Mouse (Mus musculus): ENCODE results near the gene Rybp. TPM values are rescaled to one million over a fixed set of nuclear protein-coding genes. Genes with fewer than 3 reads are reported as not detected.

Rybp gene
- polyA plus RNA-seq, 1 experiment from 2014 or later, result 13.8 TPM

DNA sequence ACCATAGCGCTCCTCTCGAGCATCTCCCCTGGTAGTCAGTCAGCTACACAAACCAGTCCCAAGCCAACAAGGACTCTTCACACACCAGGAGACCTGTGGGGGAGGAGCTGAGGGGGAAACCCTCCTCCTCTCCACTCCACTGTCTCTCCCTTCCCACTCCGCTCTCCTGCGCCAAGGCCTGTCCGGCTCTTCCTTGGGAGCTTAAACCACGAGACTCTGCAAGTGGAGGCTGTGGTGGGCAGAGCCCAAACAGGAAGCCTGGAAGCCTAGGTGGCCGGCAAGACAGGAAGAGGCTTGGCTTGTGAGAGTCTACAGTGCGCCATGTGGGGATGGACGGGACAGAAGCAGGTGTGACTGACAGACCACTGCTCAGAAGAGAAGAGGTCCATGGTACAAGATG, 73.7 kb downstream of the Rybp start:
- no peaks in the 10 kb centered on the region for H3K36me3 ChIP-seq (ENCODE audit: control insufficient read depth, insufficient read depth, low read length)
- H3K4me3 ChIP-seq (ENCODE audit: low read depth, low read length), result no peak overlapping the region
- H3K9ac ChIP-seq (ENCODE audit: low read length), result no peak overlapping the region
- H3K4me2 ChIP-seq (ENCODE audit: low read length), result no peak overlapping the region
- WGBS, result 75% methylated on average over 9 of the region's 9 CpGs
- no peak overlapping the region for H3K27ac ChIP-seq (ENCODE audit: low read depth)
- peaks cover 30% of the 10 kb centered on the region for H3K4me1 ChIP-seq (replicated peaks; ENCODE audit: control insufficient read depth, insufficient read depth, low read length)
- ATAC-seq (replicated peaks; ENCODE audit: low FRiP score, low TSS enrichment, low read depth) (no peak), DNase-seq (ENCODE audit: low spot score) (no peak)
- H3K9me3 ChIP-seq (ENCODE audit: control insufficient read depth, low read length), result no peaks in the 10 kb centered on the region
- H3K27me3 ChIP-seq (replicated peaks; ENCODE audit: control insufficient read depth, insufficient read depth, low read length), result no peaks in the 10 kb centered on the region

DNA sequence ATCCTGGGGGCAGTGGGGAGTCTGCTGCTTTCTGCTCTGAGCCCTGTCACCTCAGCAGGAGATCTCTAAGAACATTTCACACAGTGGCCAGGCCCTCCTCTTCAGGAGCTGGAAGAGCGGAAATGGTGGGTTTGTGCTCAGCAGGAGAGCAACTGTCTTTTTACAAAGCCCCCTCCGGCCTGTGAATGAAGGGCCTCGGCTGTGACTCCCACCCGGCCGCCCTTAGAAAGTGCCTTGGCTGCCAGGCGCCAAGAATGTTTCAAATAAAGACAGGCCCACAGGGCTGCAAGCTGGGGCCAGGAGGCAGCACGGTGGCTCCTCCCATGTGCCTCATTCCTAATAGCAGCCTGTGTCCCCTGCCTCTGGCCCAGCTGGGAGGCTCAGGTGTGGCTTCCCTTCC, 74.5 kb downstream of the Rybp start:
- peaks cover 30% of the 10 kb centered on the region for H3K4me1 ChIP-seq (replicated peaks; ENCODE audit: control insufficient read depth, insufficient read depth, low read length)
- no peaks in the 10 kb centered on the region for H3K27me3 ChIP-seq (replicated peaks; ENCODE audit: control insufficient read depth, insufficient read depth, low read length)
- no peak overlapping the region for H3K27ac ChIP-seq (ENCODE audit: low read depth)
- no peak overlapping the region for H3K9ac ChIP-seq (ENCODE audit: low read length)
- H3K4me3 ChIP-seq (ENCODE audit: low read depth, low read length), result no peak overlapping the region
- no peak overlapping the region for H3K4me2 ChIP-seq (ENCODE audit: low read length)
- WGBS, result 14% methylated on average over 7 of the region's 7 CpGs
- no peak for ATAC-seq (replicated peaks; ENCODE audit: low FRiP score, low TSS enrichment, low read depth)
- H3K9me3 ChIP-seq (ENCODE audit: control insufficient read depth, low read length), result no peaks in the 10 kb centered on the region
- no peaks in the 10 kb centered on the region for H3K36me3 ChIP-seq (ENCODE audit: control insufficient read depth, insufficient read depth, low read length)
- no peak for DNase-seq (ENCODE audit: low spot score)

DNA sequence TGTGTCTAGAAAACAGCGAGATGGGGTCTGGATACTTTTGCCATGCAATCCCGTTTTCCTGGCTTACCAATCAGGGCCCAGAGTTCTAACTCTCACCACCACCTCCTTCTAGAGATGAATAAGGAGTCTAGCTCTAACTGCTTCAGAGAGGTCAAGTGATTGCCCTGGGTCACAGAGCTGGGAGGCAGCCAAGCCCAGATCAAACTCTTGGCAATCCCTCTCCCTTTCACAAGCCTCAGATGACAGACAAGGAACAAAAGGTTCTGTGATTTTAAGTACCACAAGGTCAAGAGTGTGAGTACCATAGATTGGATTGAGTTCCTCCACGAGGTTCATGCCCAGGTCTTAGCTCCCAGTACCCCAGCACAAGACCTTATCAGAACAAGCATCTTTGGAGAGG, 75.6 kb downstream of the Rybp start:
- H3K4me2 ChIP-seq (ENCODE audit: low read length), result no peak overlapping the region
- ATAC-seq (replicated peaks; ENCODE audit: low FRiP score, low TSS enrichment, low read depth), result no peak
- peaks cover 39% of the 10 kb centered on the region for H3K4me1 ChIP-seq (replicated peaks; ENCODE audit: control insufficient read depth, insufficient read depth, low read length)

DNA sequence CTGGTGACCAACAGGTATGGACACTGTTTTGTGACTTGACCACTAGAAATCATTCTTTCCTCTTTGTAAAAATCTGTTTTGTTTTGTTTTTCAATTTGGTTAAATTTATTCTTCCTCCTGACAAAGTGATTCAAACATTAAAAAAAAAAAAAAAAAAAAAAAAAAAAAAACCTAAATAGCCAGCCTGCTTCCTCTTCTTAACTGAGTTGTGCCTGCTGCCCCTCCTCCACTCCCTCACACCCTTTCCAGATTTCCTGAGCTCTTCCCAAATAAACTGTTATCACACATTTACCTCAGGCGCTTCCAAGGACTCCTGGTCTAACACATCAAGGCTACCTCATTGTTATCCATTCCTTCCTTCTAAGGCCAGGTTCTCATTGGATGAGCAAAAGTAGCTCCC, 76.8 kb downstream of the Rybp start:
- Histone ChIP-seq H3K27me3 (replicated peaks; ENCODE audit: control insufficient read depth, insufficient read depth, low read length) (0 out of 2 replicates have a peak, but pooled peaks cover 3% of the 10 kb centered on the region), H3K4me3 (ENCODE audit: low read depth, low read length) (no peak overlapping the region), H3K4me1 (replicated peaks; ENCODE audit: control insufficient read depth, insufficient read depth, low read length) (peaks cover 35% of the 10 kb centered on the region), H3K9ac (ENCODE audit: low read length) (no peak overlapping the region), H3K27ac (ENCODE audit: low read depth) (no peak overlapping the region), H3K36me3 (ENCODE audit: control insufficient read depth, insufficient read depth, low read length) (no peaks in the 10 kb centered on the region), H3K9me3 (ENCODE audit: control insufficient read depth, low read length) (no peaks in the 10 kb centered on the region), H3K4me2 (ENCODE audit: low read length) (no peak overlapping the region)
- 73% methylated on average over 1 of the region's 1 CpGs for WGBS
- DNase-seq (ENCODE audit: low spot score), result no peak
- ATAC-seq (replicated peaks; ENCODE audit: low FRiP score, low TSS enrichment, low read depth), result no peak

More for the DNA sequence above, 75.6 kb downstream of the Rybp start:
- no peak overlapping the region for H3K4me3 ChIP-seq (ENCODE audit: low read depth, low read length)
- H3K27ac ChIP-seq (ENCODE audit: low read depth), result no peak overlapping the region
- H3K9ac ChIP-seq (ENCODE audit: low read length), result no peak overlapping the region
- no peaks in the 10 kb centered on the region for H3K36me3 ChIP-seq (ENCODE audit: control insufficient read depth, insufficient read depth, low read length)
- DNase-seq (ENCODE audit: low spot score), result no peak
- no peaks in the 10 kb centered on the region for H3K9me3 ChIP-seq (ENCODE audit: control insufficient read depth, low read length)
- H3K27me3 ChIP-seq (replicated peaks; ENCODE audit: control insufficient read depth, insufficient read depth, low read length), result no peaks in the 10 kb centered on the region
- WGBS, result 73% methylated on average over 3 of the region's 3 CpGs

DNA sequence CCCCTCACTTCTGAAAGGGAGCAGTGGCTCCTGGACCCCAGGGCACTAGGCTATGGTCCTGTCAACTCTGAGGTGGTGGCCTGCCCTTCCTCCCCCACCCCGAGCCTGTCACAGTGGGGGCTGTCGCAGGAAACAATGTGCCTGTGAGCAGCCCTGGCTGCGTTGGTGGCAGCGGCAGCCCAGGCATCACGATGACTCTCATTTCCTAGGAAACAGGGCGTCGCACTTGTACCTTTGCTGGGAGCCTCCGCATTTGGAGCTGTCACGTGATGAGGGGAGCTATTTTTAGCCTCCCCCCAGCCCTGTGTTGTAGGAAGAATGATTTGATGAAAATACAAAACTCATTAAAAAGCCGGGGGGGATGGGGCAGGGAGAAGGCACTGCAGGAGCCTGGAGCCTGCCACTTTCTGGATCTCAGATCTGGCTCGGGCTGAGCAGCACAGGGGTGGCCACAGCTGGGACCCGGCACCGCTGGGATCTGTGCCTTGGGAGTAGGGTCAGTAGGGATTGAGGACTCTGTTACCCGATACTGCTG, 80.5 kb downstream of the Rybp start:
- peaks cover 16% of the 10 kb centered on the region for H3K4me1 ChIP-seq (replicated peaks; ENCODE audit: control insufficient read depth, insufficient read depth, low read length)
- no peak overlapping the region for H3K27ac ChIP-seq (ENCODE audit: low read depth)
- DNase-seq (ENCODE audit: low spot score), result no peak
- no peaks in the 10 kb centered on the region for H3K36me3 ChIP-seq (ENCODE audit: control insufficient read depth, insufficient read depth, low read length)
- ATAC-seq (replicated peaks; ENCODE audit: low FRiP score, low TSS enrichment, low read depth), result no peak; the same call in 1 of the 2 replicates
- no peak overlapping the region for H3K9ac ChIP-seq (ENCODE audit: low read length)
- WGBS, result 5% methylated on average over 14 of the region's 14 CpGs
- no peaks in the 10 kb centered on the region for H3K9me3 ChIP-seq (ENCODE audit: control insufficient read depth, low read length)
- 0 out of 2 replicates have a peak, but pooled peaks cover 3% of the 10 kb centered on the region for H3K27me3 ChIP-seq (replicated peaks; ENCODE audit: control insufficient read depth, insufficient read depth, low read length)
- H3K4me2 ChIP-seq (ENCODE audit: low read length), result peak overlapping the region; percentile 13
- H3K4me3 ChIP-seq (ENCODE audit: low read depth, low read length), result no peak overlapping the region

DNA sequence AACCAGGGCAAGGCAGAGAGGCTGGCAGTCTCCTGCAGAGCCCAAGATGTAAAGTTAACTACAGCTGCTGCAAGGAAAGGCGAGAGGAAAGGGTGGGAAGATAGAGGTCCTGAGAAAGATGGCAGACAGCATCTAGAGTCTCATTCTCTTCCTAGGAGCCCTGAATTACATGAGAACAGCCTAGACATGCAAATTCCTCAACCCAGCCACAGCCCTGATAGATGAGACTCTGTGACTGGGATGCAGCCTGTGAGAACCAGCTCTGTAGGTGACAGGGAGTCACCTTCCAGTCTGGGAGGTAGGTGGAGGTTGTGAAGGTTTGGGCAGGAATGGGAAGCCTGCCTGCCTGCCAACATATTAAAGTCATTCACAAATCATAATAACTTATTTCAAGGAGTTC, 81.0 kb downstream of the Rybp start:
- H3K4me2 ChIP-seq (ENCODE audit: low read length), result no peak overlapping the region
- peaks cover 16% of the 10 kb centered on the region for H3K4me1 ChIP-seq (replicated peaks; ENCODE audit: control insufficient read depth, insufficient read depth, low read length)
- DNase-seq (ENCODE audit: low spot score) (no peak), ATAC-seq (replicated peaks; ENCODE audit: low FRiP score, low TSS enrichment, low read depth) (no peak)
- H3K9me3 ChIP-seq (ENCODE audit: control insufficient read depth, low read length), result no peaks in the 10 kb centered on the region
- WGBS, result 64% methylated on average over 1 of the region's 1 CpGs
- no peaks in the 10 kb centered on the region for H3K36me3 ChIP-seq (ENCODE audit: control insufficient read depth, insufficient read depth, low read length)
- no peak overlapping the region for H3K4me3 ChIP-seq (ENCODE audit: low read depth, low read length)
- H3K27ac ChIP-seq (ENCODE audit: low read depth), result no peak overlapping the region
- H3K27me3 ChIP-seq (replicated peaks; ENCODE audit: control insufficient read depth, insufficient read depth, low read length), result 0 out of 2 replicates have a peak, but pooled peaks cover 3% of the 10 kb centered on the region
- no peak overlapping the region for H3K9ac ChIP-seq (ENCODE audit: low read length)

DNA sequence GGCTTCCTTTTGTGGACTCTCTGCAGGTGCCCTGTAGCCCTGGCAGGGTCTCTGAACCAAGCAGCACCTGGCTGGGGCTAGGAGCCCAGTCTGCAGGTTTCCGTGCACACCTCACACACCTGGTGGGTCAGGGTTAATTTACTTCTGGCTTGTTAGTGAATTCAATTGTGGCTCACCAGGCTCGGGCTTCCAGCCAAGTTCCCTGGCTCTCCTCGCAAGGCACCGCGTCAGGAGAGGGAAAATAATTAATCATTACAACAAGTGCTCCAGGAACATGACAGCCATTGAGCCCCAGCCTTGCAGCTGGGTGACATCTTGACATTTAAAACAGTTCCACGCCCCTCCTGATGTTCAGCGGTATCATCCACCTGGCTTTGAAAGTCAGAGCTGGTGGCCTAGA, 82.8 kb downstream of the Rybp start:
- WGBS, result 26% methylated on average over 7 of the region's 7 CpGs

DNA sequence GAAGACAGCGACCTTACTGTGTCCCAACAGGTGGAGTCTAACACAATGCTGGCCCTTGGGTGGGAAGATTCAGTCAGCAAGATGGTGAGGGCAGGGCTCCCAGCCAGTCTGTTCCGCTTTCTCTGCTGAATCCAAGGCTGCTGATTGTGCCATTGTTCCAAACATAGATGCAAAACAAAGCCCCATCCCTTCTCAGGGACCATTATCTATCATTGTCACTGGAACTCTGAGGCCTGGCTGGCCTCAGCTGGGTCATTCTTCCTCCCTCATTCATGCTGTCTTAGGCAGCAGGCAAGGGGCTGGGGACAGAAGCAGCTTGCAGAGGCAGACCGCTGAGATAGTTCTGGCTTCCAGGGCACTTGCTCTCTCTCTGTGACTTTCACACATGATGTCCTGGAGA, 83.8 kb downstream of the Rybp start:
- Histone ChIP-seq H3K4me3 (ENCODE audit: low read depth, low read length) (no peak overlapping the region), H3K9ac (ENCODE audit: low read length) (no peak overlapping the region), H3K27ac (ENCODE audit: low read depth) (no peak overlapping the region), H3K9me3 (ENCODE audit: control insufficient read depth, low read length) (no peaks in the 10 kb centered on the region), H3K4me2 (ENCODE audit: low read length) (no peak overlapping the region), H3K36me3 (ENCODE audit: control insufficient read depth, insufficient read depth, low read length) (no peaks in the 10 kb centered on the region), H3K27me3 (replicated peaks; ENCODE audit: control insufficient read depth, insufficient read depth, low read length) (0 out of 2 replicates have a peak, but pooled peaks cover 3% of the 10 kb centered on the region), H3K4me1 (replicated peaks; ENCODE audit: control insufficient read depth, insufficient read depth, low read length) (peaks cover 16% of the 10 kb centered on the region)
- ATAC-seq (replicated peaks; ENCODE audit: low FRiP score, low TSS enrichment, low read depth) (no peak), DNase-seq (ENCODE audit: low spot score) (no peak)
- 50% methylated on average over 3 of the region's 3 CpGs for WGBS

More for the DNA sequence above, 82.8 kb downstream of the Rybp start:
- peaks cover 16% of the 10 kb centered on the region for H3K4me1 ChIP-seq (replicated peaks; ENCODE audit: control insufficient read depth, insufficient read depth, low read length)
- no peak overlapping the region for H3K4me2 ChIP-seq (ENCODE audit: low read length)
- no peak for ATAC-seq (replicated peaks; ENCODE audit: low FRiP score, low TSS enrichment, low read depth)
- no peaks in the 10 kb centered on the region for H3K9me3 ChIP-seq (ENCODE audit: control insufficient read depth, low read length)
- no peak overlapping the region for H3K27ac ChIP-seq (ENCODE audit: low read depth)
- H3K36me3 ChIP-seq (ENCODE audit: control insufficient read depth, insufficient read depth, low read length), result no peaks in the 10 kb centered on the region
- H3K9ac ChIP-seq (ENCODE audit: low read length), result no peak overlapping the region
- 0 out of 2 replicates have a peak, but pooled peaks cover 3% of the 10 kb centered on the region for H3K27me3 ChIP-seq (replicated peaks; ENCODE audit: control insufficient read depth, insufficient read depth, low read length)
- no peak for DNase-seq (ENCODE audit: low spot score)
- no peak overlapping the region for H3K4me3 ChIP-seq (ENCODE audit: low read depth, low read length)

DNA sequence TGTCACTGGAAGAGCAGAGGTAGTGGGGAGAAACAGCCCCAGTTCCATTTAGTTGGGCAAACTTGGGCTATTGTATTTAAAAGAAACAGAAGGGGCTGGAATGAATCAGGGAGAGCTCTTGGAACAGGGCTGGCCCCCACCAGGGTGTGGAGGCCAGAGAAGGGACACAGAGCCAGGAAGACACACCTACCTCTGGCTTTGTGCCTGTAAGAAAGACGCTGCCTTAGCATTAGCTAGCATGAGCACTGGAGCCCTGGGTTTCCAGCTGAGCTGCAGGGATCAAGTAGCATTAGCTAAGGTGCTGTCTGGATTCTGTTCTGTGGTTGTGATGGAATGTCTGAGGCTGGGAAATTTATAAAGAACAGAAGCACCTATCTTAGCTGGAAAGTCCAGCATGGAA, 85.2 kb downstream of the Rybp start:
- Histone ChIP-seq H3K4me2 (ENCODE audit: low read length) (no peak overlapping the region), H3K4me3 (ENCODE audit: low read depth, low read length) (no peak overlapping the region), H3K9ac (ENCODE audit: low read length) (no peak overlapping the region), H3K27ac (ENCODE audit: low read depth) (no peak overlapping the region), H3K36me3 (ENCODE audit: control insufficient read depth, insufficient read depth, low read length) (no peaks in the 10 kb centered on the region), H3K27me3 (replicated peaks; ENCODE audit: control insufficient read depth, insufficient read depth, low read length) (0 out of 2 replicates have a peak, but pooled peaks cover 3% of the 10 kb centered on the region), H3K4me1 (replicated peaks; ENCODE audit: control insufficient read depth, insufficient read depth, low read length) (peaks cover 13% of the 10 kb centered on the region), H3K9me3 (ENCODE audit: control insufficient read depth, low read length) (no peaks in the 10 kb centered on the region)
- 48% methylated on average over 1 of the region's 1 CpGs for WGBS
- DNase-seq (ENCODE audit: low spot score) (no peak), ATAC-seq (replicated peaks; ENCODE audit: low FRiP score, low TSS enrichment, low read depth) (no peak)

Measured in intestine, embryonic 14.5 days (tissue).